Mouse (Mus musculus): ENCODE measurements at regions not wholly inside any gene's neighbourhood (a gene's known extent, or its start where the extent isn't known, plus 50 kb on each side); places are given as distances from the start of the nearest gene placed in this dataset.

DNA sequence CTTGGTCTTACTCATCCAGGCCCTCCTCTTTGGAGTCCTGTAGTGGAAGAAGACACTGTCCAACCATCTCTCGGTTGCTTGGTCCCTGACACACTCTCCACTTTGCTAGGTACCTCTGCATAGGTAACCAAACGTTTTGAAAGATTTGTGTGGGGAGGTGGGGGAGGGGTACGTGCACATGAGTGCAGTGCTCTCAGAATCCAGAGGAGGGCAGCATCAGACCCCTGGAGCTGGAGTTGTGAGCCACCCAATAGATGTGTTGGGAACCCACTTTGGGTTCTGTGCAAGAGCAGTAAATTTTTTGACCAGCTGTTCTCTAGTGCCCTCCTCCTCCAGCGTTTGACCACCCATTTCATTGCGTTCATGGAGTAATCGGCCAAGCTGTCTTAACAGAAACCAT lies 77.7 kb upstream of the Tshz3 start:
- no peaks in the 10 kb centered on the region for H3K4me1 ChIP-seq (ENCODE audit: control insufficient read depth, insufficient read depth, low read length)
- TF ChIP-seq EP300 (IDR thresholded peaks at IDR 0.05; ENCODE audit: insufficient read depth, low read depth, low read length) (no peak), CTCF (IDR thresholded peaks at IDR 0.05; ENCODE audit: low read depth, low read length) (peak; percentile 87)
- no peaks in the 10 kb centered on the region for H3K27me3 ChIP-seq (ENCODE audit: control insufficient read depth, insufficient read depth, low read length, poor library complexity, severe bottlenecking)
- no peaks in the 10 kb centered on the region for H3K36me3 ChIP-seq (ENCODE audit: control insufficient read depth, insufficient read depth, low read length, poor library complexity, severe bottlenecking)
- H3K9me3 ChIP-seq (replicated peaks; ENCODE audit: control insufficient read depth, insufficient read depth, low read length, poor library complexity, severe bottlenecking): no peaks in the 10 kb centered on the region; the same call in 1 of the 2 replicates
- H3K27ac ChIP-seq (ENCODE audit: insufficient read depth, low read length): no peak overlapping the region
- H3K4me3 ChIP-seq (ENCODE audit: low read depth, low read length): no peak overlapping the region
- H3K9ac ChIP-seq (ENCODE audit: low read depth, poor library complexity, severe bottlenecking): no peak overlapping the region

- Histone ChIP-seq H3K36me3 (ENCODE audit: control insufficient read depth, insufficient read depth, low read length, poor library complexity, severe bottlenecking) (no peaks in the 10 kb centered on the region), H3K9ac (ENCODE audit: low read depth, poor library complexity, severe bottlenecking) (no peak overlapping the region), H3K4me1 (ENCODE audit: control insufficient read depth, insufficient read depth, low read length) (no peaks in the 10 kb centered on the region), H3K9me3 (replicated peaks; ENCODE audit: control insufficient read depth, insufficient read depth, low read length, poor library complexity, severe bottlenecking) (0 out of 2 replicates have a peak, but pooled peaks cover 2% of the 10 kb centered on the region), H3K27ac (ENCODE audit: insufficient read depth, low read length) (no peak overlapping the region), H3K27me3 (ENCODE audit: control insufficient read depth, insufficient read depth, low read length, poor library complexity, severe bottlenecking) (no peaks in the 10 kb centered on the region; the same call in 1 of the 2 replicates), H3K4me3 (ENCODE audit: low read depth, low read length) (no peak overlapping the region)
- TF ChIP-seq POLR2A (IDR thresholded peaks at IDR 0.05; ENCODE audit: insufficient read depth, low read length): no peak
- TF ChIP-seq CTCF (IDR thresholded peaks at IDR 0.05; ENCODE audit: low read depth, low read length): no peak
- TF ChIP-seq EP300 (IDR thresholded peaks at IDR 0.05; ENCODE audit: insufficient read depth, low read depth, low read length): peak; percentile 45; the same call in 1 of the 2 replicates
These were observed 53.7 kb upstream of the Tshz3 start for GRCm38 (mm10) chr7:36644252-36644651.

All from ES-Bruce4 (cell line).